Mouse (Mus musculus): ENCODE results near the gene Olfr272.

The Olfr272 gene

GRCm38 (mm10) chr4:52919078-52919477, at the start of gene Olfr272:
Olfr272 (minus strand) TSS chr4:52919178.
- no peak for DNase-seq

DNA sequence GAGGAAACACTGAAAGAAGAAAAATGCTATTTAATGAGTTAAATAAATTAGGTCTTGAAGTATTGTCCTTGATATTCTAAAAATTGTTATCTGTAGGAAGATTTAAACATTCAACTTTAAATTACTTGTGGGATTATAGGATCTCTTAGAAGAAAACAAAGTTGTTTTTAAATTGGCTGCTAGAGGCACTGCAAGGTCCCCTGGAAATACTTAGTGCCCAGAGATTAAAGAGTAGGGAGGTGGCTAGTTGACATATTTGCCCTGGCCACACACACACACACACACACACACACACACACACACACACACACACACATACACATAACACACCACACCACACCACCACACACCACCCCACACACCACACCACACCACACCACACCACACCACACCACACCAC, 45.3 kb upstream of the Olfr272 start, which contains the start of gene Olfr270:
Gene Olfr270 (plus strand): TSS at position 301 of the 400 bp plus-strand sequence.
- DNase-seq, result no peak

GRCm38 (mm10) chr4:52958693-52959092, 39.7 kb upstream of the Olfr272 start:
- DNase-seq, result no peak

GRCm38 (mm10) chr4:52949005-52949404, 30.0 kb upstream of the Olfr272 start:
- no peak for DNase-seq

- no peak for DNase-seq
These were observed 27.7 kb upstream of the Olfr272 start for GRCm38 (mm10) chr4:52946665-52947064.

GRCm38 (mm10) chr4:52930480-52930879, 11.5 kb upstream of the Olfr272 start:
- no peak for DNase-seq

- no peak for DNase-seq
These were observed 1.7 kb downstream of the Olfr272 start for GRCm38 (mm10) chr4:52917311-52917688.

GRCm38 (mm10) chr4:52916659-52917310, 2.2 kb downstream of the Olfr272 start:
- DNase-seq, result no peak

DNA sequence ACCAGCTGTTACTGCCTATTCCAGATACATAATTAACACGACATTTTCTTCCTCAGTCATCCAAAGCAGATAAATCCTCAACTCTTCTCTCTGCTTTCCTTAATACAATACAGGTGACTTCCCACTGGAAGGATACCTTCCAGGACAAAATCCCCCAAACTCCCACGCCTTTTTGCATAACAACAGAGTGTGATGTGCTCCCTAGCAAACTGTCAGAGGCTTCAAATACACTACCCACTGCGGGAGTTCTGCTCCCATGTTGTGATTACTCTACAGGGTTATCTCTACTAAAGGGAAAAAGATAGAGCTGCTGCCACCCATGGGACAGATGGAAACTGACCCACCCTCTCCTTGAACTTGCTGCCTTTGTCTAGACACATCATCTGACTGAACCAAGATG, 6.6 kb downstream of the Olfr272 start:
- no peak for DNase-seq

GRCm38 (mm10) chr4:52909542-52909941, 9.4 kb downstream of the Olfr272 start:
- DNase-seq, result no peak

GRCm38 (mm10) chr4:52864156-52864555, 54.8 kb downstream of the Olfr272 start:
- no peak for DNase-seq
